Mouse (Mus musculus): ENCODE data around the gene Tshz2. TPM values are rescaled to one million over a fixed set of nuclear protein-coding genes. Genes with fewer than 3 reads are reported as not detected.

Tshz2 gene
- total RNA-seq, 1 experiment from 2014 or later: not detected

DNA sequence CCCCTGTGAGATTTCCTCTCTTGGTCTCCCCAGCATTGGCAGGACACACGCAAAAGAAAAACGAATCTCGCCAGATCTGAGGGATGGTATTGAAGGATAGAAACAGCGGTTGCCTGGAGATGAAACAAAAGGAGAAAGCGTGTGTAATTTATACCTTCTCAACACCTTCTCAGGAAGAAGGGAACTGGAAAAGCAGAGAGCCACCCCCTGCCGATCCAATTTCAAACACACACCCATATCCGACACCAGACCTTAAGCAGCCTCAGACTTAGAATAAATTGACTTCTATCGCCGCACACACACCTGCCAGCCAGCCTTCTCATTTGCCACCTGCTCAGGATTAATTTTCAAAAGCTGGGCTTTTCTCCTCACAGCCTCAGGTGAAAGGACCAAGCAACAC is 390.9 kb downstream of the Tshz2 start:
- ATAC-seq (replicated peaks in 1 of 2; ENCODE audit: insufficient read depth in 1 of 2, low FRiP score in 2 of 2, low TSS enrichment in 1 of 2, low read depth in 1 of 2, poor library complexity in 2 of 2, severe bottlenecking in 2 of 2): no peak

DNA sequence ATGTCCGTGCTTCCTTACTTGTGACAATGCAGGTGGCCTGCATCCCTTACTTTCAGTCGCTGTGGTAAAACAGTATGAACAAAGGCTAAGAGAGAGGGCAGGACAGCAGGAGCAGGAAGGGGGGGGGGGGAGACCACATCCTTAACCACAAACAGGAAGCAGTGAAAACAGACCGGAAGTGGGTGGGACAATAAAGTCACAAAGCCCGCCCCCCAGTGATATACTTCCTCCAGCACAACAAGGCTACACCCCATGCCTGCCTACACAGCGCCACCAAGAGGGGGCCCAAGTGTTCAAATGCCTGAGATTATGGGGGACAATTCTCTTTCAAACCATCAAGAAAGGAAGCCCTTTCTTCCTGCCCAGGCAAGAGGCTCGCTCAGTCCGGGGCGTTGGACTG is 392.1 kb downstream of the Tshz2 start:
- peak; percentile 17 to 36; a peak in 2 of 4 replicates for ATAC-seq (replicated peaks in 1 of 2; ENCODE audit: insufficient read depth in 1 of 2, low FRiP score in 2 of 2, low TSS enrichment in 1 of 2, low read depth in 1 of 2, poor library complexity in 2 of 2, severe bottlenecking in 2 of 2)

DNA sequence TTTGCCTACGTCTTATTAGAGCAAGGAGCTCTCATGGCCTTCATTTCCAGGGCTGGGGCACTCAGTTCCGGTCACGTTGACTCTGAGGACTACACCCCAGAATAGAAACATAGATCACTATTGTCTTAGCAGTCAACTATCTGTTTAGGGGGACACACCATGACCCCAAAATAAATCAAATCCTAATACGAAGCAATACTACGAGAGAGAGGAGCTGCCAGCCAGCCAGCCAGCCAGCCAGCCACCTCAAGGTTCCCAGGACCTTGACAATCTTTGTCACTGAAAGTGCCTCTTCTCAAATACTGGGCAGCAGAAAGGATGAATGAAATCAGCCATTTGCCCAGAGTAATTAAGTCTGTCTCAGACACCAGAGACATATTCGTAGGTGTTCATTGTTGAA is 393.1 kb downstream of the Tshz2 start:
- no peak for ATAC-seq (replicated peaks in 1 of 2; ENCODE audit: insufficient read depth in 1 of 2, low FRiP score in 2 of 2, low TSS enrichment in 1 of 2, low read depth in 1 of 2, poor library complexity in 2 of 2, severe bottlenecking in 2 of 2)

DNA sequence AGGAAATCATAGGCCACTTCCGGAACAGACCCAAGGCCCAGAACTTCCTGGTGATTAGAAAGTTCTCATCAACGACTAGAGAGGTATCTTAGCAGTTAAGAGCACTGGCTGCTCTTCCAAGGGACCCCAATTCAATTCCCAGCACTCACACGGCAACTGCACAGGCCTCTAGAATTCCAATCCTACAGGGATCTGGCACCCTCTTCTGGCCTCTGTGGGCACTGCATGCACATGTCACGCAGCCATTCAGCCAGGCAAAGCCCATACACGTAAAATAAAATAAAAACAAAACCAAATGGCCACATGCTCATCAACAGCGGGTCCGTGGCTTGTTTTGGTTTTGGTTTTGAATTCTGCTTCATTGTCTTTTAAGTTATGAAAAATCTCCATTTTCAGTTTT is 395.0 kb downstream of the Tshz2 start:
- no peak for ATAC-seq (replicated peaks in 1 of 2; ENCODE audit: insufficient read depth in 1 of 2, low FRiP score in 2 of 2, low TSS enrichment in 1 of 2, low read depth in 1 of 2, poor library complexity in 2 of 2, severe bottlenecking in 2 of 2)

DNA sequence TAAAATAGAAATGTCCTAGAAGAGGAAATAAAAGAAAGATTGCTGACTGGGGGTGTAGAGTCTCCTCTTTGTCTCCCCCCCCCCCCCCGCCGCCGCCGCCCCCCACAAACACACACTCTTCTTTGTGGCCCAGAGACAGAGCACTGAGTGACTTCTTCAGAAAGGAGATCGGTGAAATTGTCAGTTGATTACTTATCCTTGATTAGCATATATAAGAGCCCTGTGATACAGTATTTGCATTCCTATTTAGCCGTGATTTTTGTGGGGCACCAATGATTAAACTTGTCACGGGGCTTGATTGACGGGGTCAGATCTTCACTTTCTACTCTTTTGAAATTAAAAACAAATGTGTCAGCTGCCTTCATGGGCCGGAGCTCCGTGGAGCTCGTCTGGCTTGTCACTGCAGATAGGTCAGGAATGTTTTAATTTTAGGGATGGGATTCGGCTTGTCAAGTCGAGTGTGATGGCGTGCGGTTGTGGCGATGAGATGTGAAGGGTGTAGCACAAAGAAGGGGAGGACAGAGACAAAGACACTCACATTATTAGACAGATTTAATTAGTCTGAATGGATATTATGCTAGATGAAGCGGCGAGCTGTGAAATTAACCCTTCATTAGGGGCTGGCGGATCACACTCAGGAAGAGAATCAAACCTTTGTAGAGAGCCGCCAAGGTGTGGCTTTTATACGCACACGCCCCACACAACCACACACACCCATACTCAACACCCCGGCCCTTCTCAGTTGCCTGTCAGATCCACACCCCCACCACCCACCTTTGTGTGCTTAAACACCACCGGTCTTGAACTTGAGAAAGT is 395.9 kb downstream of the Tshz2 start:
- no peak for ATAC-seq (replicated peaks in 1 of 2; ENCODE audit: insufficient read depth in 1 of 2, low FRiP score in 2 of 2, low TSS enrichment in 1 of 2, low read depth in 1 of 2, poor library complexity in 2 of 2, severe bottlenecking in 2 of 2)

DNA sequence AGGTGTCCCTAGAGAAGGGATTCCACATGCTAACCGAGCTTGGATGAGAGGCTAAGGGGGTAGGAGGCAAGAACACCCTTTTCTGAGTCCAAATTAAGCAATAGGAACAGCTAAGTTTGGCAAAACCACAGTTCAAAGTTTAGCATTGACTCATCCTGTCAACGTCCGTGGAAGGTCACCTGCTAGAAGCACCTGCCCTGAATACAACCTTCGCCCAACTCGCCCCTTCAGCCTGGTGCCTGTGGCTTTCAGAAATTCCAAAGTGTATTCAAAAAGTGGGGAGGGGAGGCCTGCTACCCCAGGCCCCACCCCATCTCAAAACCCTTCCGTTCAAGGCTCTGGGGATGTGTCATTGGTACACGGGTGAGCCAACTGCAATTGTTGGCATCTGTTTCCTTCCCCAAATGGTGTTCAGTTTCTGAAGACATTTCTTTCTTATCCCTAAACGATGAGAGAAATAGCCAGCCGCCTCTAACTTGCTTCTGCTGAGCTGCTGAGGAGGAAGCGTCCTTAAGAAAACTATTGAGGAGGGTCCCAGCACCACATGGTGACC is 396.6 kb downstream of the Tshz2 start:
- no peak for ATAC-seq (replicated peaks in 1 of 2; ENCODE audit: insufficient read depth in 1 of 2, low FRiP score in 2 of 2, low TSS enrichment in 1 of 2, low read depth in 1 of 2, poor library complexity in 2 of 2, severe bottlenecking in 2 of 2)

DNA sequence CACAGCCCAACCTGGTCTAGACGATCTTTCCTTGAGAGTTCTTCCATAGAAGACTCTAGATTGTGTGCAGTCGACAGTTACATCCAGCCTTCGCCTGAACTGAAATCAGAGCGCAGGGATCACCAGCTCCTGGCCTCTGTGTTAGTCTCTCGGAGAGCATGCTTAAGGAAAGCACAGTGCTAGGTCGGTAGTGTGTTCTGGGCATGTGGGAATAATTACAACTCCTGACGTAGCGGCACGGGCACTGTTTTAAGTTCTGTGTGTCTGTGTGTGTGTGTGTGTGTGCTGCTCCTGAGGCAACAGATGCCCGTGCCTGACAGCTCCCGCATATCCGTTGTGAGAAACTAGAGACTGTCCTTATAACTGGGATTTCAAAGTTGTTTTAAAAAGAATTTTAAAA is 398.4 kb downstream of the Tshz2 start:
- ATAC-seq (replicated peaks in 1 of 2; ENCODE audit: insufficient read depth in 1 of 2, low FRiP score in 2 of 2, low TSS enrichment in 1 of 2, low read depth in 1 of 2, poor library complexity in 2 of 2, severe bottlenecking in 2 of 2): no peak

DNA sequence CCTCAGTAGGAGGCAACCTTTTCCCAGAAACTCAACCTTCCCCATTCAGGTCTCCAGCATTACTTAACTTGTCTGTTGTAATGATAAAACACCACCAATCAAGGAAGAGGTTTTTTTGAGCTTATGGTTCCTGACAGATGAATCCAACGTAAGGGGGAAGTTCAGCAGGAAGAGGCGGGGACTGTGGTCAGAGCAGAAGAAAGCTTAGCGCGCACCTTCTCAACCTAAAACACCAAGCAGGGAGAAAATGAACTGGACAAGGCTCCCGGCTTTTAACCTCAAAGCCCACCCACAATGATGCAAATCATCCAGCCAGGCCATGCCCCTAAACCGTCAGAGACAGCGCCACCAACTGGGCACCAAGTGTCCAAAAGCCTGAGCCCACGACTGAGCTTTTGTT is 399.1 kb downstream of the Tshz2 start:
- no peak for ATAC-seq (replicated peaks in 1 of 2; ENCODE audit: insufficient read depth in 1 of 2, low FRiP score in 2 of 2, low TSS enrichment in 1 of 2, low read depth in 1 of 2, poor library complexity in 2 of 2, severe bottlenecking in 2 of 2)

DNA sequence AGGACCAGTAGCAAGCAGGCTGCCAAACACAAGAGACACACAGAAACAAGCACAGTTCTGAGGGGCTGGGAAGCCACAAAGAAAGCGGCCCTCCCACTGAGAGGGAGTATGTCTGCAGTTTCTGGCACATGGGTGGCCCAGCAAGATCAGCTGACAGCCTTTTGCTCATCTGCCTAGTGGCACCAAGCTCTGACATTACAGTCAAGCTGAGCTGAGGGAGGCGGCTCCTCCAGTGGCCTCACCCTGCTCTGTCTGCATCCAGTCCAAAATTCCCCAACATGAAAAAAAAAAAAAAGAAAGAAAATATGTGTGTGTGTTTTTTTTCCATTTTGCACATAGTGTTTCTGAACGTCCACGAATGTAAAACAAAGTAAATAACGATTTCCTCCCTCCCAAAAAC is 400.4 kb downstream of the Tshz2 start:
- no peak for ATAC-seq (replicated peaks in 1 of 2; ENCODE audit: insufficient read depth in 1 of 2, low FRiP score in 2 of 2, low TSS enrichment in 1 of 2, low read depth in 1 of 2, poor library complexity in 2 of 2, severe bottlenecking in 2 of 2)

DNA sequence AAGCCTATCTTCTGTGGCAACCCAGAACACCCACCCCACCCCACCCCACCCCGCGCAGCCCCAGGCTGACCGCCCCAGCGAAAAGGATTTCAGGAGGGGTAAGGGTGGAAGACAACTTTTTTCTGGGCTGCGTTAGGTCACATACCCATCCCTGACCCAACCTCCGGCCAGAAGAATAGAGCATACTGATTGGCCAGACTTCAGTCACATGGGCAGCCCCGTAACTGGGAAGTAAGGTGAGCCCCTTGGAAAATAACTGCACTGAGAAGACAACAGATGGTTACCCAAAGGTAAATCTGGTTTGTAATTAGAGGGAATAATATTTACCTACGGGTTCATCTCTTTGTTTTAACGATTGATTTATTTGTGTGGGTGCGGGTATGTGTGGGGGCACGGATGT is 402.0 kb downstream of the Tshz2 start:
- no peak for ATAC-seq (replicated peaks in 1 of 2; ENCODE audit: insufficient read depth in 1 of 2, low FRiP score in 2 of 2, low TSS enrichment in 1 of 2, low read depth in 1 of 2, poor library complexity in 2 of 2, severe bottlenecking in 2 of 2)

DNA sequence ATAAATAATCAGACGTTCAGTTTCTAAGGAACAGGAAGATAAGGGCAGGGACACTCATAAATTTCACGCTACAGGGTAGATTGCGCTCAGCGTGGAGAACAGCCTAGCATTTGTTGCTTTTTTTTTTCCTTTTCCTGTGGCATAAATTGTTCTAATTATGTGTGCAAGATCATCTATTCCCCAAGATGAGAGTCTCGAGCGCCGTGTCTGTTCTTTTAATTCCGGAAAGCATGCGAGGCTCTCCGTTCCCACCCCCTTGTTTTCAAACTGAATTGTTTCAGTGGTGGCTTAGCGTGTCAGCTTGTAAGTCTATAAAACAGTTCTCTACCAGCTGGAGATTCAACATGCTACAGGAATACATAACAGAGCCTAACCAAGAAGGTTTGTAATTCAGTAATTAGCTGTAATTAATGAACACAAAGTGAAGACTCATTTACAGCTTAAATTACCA is 404.0 kb downstream of the Tshz2 start:
- no peak for ATAC-seq (replicated peaks in 1 of 2; ENCODE audit: insufficient read depth in 1 of 2, low FRiP score in 2 of 2, low TSS enrichment in 1 of 2, low read depth in 1 of 2, poor library complexity in 2 of 2, severe bottlenecking in 2 of 2)

DNA sequence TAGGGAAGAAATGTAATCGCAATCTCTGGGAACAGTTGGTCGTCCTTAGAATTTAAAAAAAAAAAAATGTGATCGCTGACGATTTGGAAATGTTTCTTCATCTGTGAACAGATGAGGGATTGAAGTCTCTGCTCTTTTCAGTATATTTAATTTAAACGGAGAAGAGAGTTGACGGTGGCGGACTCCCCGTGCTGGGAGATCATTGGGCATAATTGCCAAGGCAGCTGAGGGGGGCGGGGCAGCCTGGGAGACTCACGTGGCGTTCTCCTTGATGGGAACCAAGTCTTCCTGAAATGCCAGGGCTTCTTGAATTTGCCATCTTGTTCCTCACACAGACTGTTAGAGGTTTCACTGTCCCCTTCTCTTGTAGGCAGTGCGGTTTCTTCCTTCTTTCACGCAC is 404.5 kb downstream of the Tshz2 start:
- no peak for ATAC-seq (replicated peaks in 1 of 2; ENCODE audit: insufficient read depth in 1 of 2, low FRiP score in 2 of 2, low TSS enrichment in 1 of 2, low read depth in 1 of 2, poor library complexity in 2 of 2, severe bottlenecking in 2 of 2)

DNA sequence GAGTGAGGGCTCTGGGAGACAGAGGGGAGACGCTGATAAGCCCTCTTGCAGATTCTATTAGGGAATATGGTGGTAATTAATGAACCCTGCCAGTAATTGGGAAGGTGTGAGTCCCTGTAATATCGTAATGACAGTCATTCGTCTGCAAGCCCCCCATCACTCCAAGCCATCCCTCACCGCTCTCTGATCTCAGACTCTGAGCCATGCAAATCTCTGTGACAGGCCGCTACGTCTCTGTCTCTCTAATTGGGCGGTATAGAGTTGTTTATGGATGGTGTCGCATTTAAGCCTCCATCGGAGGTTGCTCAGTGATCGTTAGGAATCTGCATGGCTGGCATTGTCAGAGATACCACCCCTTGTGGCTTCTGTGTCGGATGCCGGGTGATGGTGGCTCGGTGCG is 407.0 kb downstream of the Tshz2 start:
- no peak for ATAC-seq (replicated peaks in 1 of 2; ENCODE audit: insufficient read depth in 1 of 2, low FRiP score in 2 of 2, low TSS enrichment in 1 of 2, low read depth in 1 of 2, poor library complexity in 2 of 2, severe bottlenecking in 2 of 2)

DNA sequence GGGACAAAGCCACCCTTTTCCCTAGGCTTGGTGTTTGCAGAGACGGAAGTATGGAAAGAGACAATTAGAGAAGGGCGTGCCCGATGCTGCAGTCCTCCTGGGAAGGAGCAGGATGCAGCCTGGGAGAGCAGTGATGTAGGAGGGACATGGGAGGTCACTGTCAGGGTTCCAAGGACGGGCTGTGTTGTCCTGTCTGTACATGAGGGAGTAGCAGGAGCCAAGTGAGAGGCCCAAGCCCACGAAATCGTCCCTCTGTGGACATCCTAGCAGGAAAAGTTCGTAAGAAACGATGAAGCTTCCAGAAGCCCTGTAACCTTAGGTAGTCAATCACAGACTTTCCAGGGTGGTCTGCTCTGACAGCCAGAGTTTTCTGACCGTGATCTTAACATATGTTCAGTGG is 408.3 kb downstream of the Tshz2 start:
- ATAC-seq (replicated peaks in 1 of 2; ENCODE audit: insufficient read depth in 1 of 2, low FRiP score in 2 of 2, low TSS enrichment in 1 of 2, low read depth in 1 of 2, poor library complexity in 2 of 2, severe bottlenecking in 2 of 2): no peak

DNA sequence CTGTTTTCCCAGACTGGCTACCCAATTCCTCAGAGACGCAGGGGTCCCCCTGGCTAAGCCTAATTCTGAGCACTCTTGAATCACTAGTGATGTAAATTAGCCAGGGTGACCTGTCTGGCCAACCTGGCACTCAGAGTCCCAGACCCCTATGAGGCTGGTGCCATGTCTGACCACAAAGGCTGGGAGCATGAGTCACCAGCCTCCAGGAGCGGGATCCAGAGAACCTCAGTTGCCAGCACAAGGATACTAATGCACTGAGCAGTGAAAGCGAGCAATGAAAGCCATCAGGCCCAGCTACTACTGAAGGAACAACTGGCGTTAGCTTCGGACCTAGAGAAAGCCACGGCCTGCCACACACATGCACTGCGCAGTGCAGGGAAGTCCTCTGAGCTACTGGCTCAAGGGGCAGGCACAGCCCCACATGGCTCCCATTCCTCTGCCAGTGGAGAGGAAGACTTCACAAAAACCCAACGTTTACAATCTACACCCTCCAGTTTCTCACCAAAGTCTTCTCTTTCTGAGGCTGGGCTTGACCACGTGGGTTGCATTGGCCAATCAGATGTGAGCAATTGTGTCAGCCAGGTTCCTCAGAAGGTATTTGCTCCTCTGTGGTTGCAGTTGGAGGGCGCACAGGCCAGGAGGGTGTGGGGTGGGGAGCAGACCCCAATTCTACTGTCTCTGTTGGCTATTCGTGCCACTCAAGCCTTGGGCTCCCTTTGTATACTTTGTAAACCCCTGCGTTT is 409.8 kb downstream of the Tshz2 start:
- ATAC-seq (replicated peaks in 1 of 2; ENCODE audit: insufficient read depth in 1 of 2, low FRiP score in 2 of 2, low TSS enrichment in 1 of 2, low read depth in 1 of 2, poor library complexity in 2 of 2, severe bottlenecking in 2 of 2): no peak

DNA sequence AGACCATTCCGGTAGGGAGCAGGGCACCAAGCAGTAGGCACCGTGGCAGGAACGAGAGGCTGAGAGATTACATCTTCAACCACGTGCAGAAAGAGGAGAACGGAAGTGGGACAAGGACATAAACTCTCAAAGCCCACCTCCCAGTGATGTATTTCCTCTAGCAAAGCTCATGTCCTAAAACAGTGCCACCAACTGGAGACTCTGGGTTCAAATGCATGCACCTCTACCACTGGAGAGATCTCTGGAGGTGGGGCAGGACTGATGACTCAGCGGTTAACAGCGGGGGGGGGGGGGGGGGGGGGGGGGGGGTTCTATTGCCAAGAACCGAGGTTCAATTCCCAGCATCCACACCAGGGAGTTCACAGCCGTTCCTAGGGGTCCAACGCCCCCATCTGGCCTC is 410.5 kb downstream of the Tshz2 start:
- ATAC-seq (replicated peaks in 1 of 2; ENCODE audit: insufficient read depth in 1 of 2, low FRiP score in 2 of 2, low TSS enrichment in 1 of 2, low read depth in 1 of 2, poor library complexity in 2 of 2, severe bottlenecking in 2 of 2): no peak

DNA sequence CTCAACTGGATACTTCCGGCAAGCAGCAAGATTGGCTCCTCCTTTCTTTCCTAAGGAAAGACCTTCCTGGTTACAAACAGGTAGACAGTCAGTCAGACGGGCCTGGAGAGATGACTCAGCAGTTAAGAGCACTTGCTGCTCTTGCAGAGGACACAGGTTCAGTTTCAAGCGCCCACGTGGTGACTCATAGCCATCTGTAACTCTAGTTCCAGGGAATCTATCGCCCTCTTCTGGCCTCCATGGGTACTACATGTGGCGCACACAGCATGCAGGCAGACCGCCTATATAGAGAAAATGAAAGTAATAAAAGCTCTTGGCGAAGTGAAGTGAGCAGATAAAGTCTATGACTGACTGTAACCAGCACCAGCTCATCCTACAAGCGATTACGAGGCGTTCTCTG is 413.1 kb downstream of the Tshz2 start:
- no peak for ATAC-seq (replicated peaks in 1 of 2; ENCODE audit: insufficient read depth in 1 of 2, low FRiP score in 2 of 2, low TSS enrichment in 1 of 2, low read depth in 1 of 2, poor library complexity in 2 of 2, severe bottlenecking in 2 of 2)

DNA sequence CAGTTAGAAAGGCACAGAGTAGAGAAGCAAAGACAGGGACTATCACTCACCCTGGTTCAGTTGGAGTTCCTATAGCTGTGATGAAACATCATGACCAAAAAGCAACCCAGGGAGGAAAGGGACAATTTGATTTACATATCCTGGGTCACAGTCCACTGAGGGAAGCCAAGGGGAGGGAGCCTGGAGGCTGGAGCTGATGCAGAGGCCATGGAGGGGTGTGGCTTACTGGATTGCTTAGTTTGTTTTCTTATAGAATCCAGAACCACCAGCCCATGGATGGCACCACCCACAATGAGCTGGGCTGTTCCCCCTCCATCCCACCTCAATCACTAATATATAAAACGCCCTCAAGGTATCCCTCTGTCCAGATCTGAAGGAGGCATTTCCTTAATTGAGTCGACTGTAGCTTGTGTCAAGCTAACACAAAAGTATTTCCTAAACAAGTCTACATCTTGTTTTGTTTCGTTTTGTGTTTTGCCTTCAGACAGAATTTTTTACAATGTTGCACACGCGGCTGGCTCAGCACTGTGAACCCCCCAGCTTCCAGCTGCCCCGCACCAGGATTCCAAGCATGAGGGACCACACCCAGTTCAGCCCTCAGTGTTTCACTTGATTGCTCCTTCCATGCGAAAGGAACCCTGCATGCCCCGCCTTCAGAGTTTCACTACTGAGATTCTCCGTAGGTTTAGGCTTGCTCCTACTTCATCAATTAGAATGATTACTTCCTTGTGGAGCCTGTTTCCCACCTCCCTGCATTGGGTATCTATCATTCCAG is 413.7 kb downstream of the Tshz2 start:
- ATAC-seq (replicated peaks in 1 of 2; ENCODE audit: insufficient read depth in 1 of 2, low FRiP score in 2 of 2, low TSS enrichment in 1 of 2, low read depth in 1 of 2, poor library complexity in 2 of 2, severe bottlenecking in 2 of 2): no peak

Measured in hematopoietic stem cell, adult 5-6 weeks (primary cell).